Comparison of ENCODE assay signal across 12 mouse cellular contexts in genomic region chr4:145300210-145300927, GRCm38 (mm10). TPM values are rescaled to one million over a fixed set of nuclear protein-coding genes. Genes with fewer than 3 reads are reported as not detected.
DNase-seq lines count a peak whose midpoint lies in the region; ATAC-seq lines count a peak whose summit lies in the region.
"Had no signal": no experiment of that assay in that cellular context is flagged by ENCODE, and none has a peak within 500 bp of the region (broad histone marks: within the 10 kb centered on the region; RNA-seq: fewer than 3 reads in every experiment).

No protein-coding gene starts in this region.

- peaks cover 10% of the 10 kb centered on the region for H3K4me1 ChIP-seq in megakaryocyte, embryonic 14.5 days
- H3K4me1 ChIP-seq in midbrain, embryonic 16.5 days (ENCODE audit: control insufficient read depth, insufficient read depth, low read length) = no peaks in the 10 kb centered on the region

- peak; percentile 90 to 94 for ATAC-seq in hematopoietic stem cell, adult 5-6 weeks (replicated peaks in 1 of 2; ENCODE audit: insufficient read depth in 1 of 2, low FRiP score in 2 of 2, low TSS enrichment in 1 of 2, low read depth in 1 of 2, poor library complexity in 2 of 2, severe bottlenecking in 2 of 2)
- no peak for ATAC-seq in midbrain, embryonic 16.5 days
- no peak for ATAC-seq in erythroid progenitor cell, adult 5-6 weeks (replicated peaks; ENCODE audit: low FRiP score, poor library complexity, severe bottlenecking)

- peak; percentile 4 for DNase-seq in embryo, embryonic 11 days
- DNase-seq in embryo, embryonic 9.5 days (ENCODE audit: extremely low spot score) = no peak
- DNase-seq in thymus, adult 18-20 months = peak; percentile 42 to 70
- no peak for DNase-seq in ovary, postnatal 14 days (ENCODE audit: low spot score)
- DNase-seq: adrenal gland, adult 8-10 months; kidney, adult 9 months had no signal

- H3K27me3 ChIP-seq in megakaryocyte, embryonic 14.5 days (replicated peaks) = peaks cover 63% of the 10 kb centered on the region
- no peaks in the 10 kb centered on the region for H3K27me3 ChIP-seq in midbrain, embryonic 16.5 days (ENCODE audit: control insufficient read depth, insufficient read depth, low read depth, low read length)
- H3K27me3 ChIP-seq: limb, embryonic 12.5 days had no signal

- no peak overlapping the region for H3K27ac ChIP-seq in midbrain, embryonic 16.5 days (ENCODE audit: low read length)
- H3K27ac ChIP-seq: limb, embryonic 12.5 days had no signal

- no peak overlapping the region for H3K4me2 ChIP-seq in midbrain, embryonic 16.5 days (ENCODE audit: low read length)
- H3K4me2 ChIP-seq: limb, embryonic 12.5 days had no signal

- no peaks in the 10 kb centered on the region for H3K9me3 ChIP-seq in megakaryocyte, embryonic 14.5 days
- no peaks in the 10 kb centered on the region for H3K9me3 ChIP-seq in midbrain, embryonic 16.5 days (replicated peaks; ENCODE audit: control insufficient read depth, low read length, poor library complexity, severe bottlenecking)
- H3K9me3 ChIP-seq: limb, embryonic 12.5 days had no signal

- H3K9ac ChIP-seq in midbrain, embryonic 16.5 days (ENCODE audit: low read depth, low read length) = no peak overlapping the region
- H3K9ac ChIP-seq: limb, embryonic 12.5 days had no signal

- 74% methylated on average over 11 of the region's 12 CpGs for WGBS in midbrain, embryonic 16.5 days

- peak overlapping the region; percentile 18 for H3K4me3 ChIP-seq in megakaryocyte, embryonic 14.5 days (replicated peaks)
- H3K4me3 ChIP-seq in midbrain, embryonic 16.5 days (ENCODE audit: low read depth, low read length) = no peak overlapping the region
- H3K4me3 ChIP-seq: limb, embryonic 12.5 days; myocyte had no signal

- no peaks in the 10 kb centered on the region for H3K36me3 ChIP-seq in megakaryocyte, embryonic 14.5 days (replicated peaks; ENCODE audit: low read length)
- H3K36me3 ChIP-seq in midbrain, embryonic 16.5 days (ENCODE audit: control insufficient read depth, insufficient read depth, low read length) = no peaks in the 10 kb centered on the region
- H3K36me3 ChIP-seq: limb, embryonic 12.5 days had no signal

RNA-seq across cellular contexts. Expression of gene Tnfrsf8, which starts 14.6 kb away (rescaled TPM):
- total RNA-seq in hematopoietic stem cell, adult 5-6 weeks (2017) = 0.25 TPM in 1 of 2 replicates, not detected in the other
- polyA plus RNA-seq in megakaryocyte, embryonic 14.5 days (2012; ENCODE audit: insufficient read depth, low replicate concordance) = 0.06 TPM in 1 of 2 replicates, not detected in the other
- polyA plus RNA-seq in midbrain, embryonic 16.5 days (2015; fragmentation: Nextera tagmentation; extraction: Ambion mirVana) = 0.73 and 1.0 TPM in 2 replicates
- total RNA-seq in erythroid progenitor cell, adult 5-6 weeks (2015; ENCODE audit: low replicate concordance) = not detected in 2 replicates
- total RNA-seq in erythroid progenitor cell, adult 5-6 weeks (2017; ENCODE audit: low replicate concordance) = 0.39 TPM in 1 of 2 replicates, not detected in the other

RNA-seq across cellular contexts. Expression of gene Tnfrsf1b, which starts 53.7 kb away (rescaled TPM):
- total RNA-seq in hematopoietic stem cell, adult 5-6 weeks (2017) = 21.4 and 40.0 TPM in 2 replicates
- polyA plus RNA-seq in megakaryocyte, embryonic 14.5 days (2012; ENCODE audit: insufficient read depth, low replicate concordance) = 2.3 and 9.7 TPM in 2 replicates
- polyA plus RNA-seq in midbrain, embryonic 16.5 days (2015; fragmentation: Nextera tagmentation; extraction: Ambion mirVana) = 4.0 and 4.2 TPM in 2 replicates
- total RNA-seq in erythroid progenitor cell, adult 5-6 weeks (2015; ENCODE audit: low replicate concordance) = 7.6 and 23.1 TPM in 2 replicates
- 6.3 and 8.2 TPM in 2 replicates for total RNA-seq in erythroid progenitor cell, adult 5-6 weeks (2017; ENCODE audit: low replicate concordance)

Comparison
In these comparisons a context has a peak if more than half of its experiments do, and no peak if none do; other contexts are left out.
1. DNase-seq: peak in embryo, embryonic 11 days (single experiment) and thymus, adult 18-20 months (2 of 2); none in embryo, embryonic 9.5 days (single experiment) and ovary, postnatal 14 days (single experiment).
2. ATAC-seq: peak in hematopoietic stem cell, adult 5-6 weeks (2 of 2); none in midbrain, embryonic 16.5 days (single experiment) and erythroid progenitor cell, adult 5-6 weeks (single experiment).